Mouse (Mus musculus) MN1 (cell line): ENCODE measurements at regions not wholly inside any gene's neighbourhood (a gene's known extent, or its start where the extent isn't known, plus 50 kb on each side); places are given as distances from the start of the nearest gene placed in this dataset.

Experiments used
- DNase-seq: peaks from one replicate; pipeline ENCODE4 v3.0.0-alpha.2; 2016; ENCODE audit warnings: low spot score

GRCm38 (mm10) chr4:29133404-29134307 lies 320.7 kb downstream of the Epha7 start:
- no peak for DNase-seq

- no peak for DNase-seq
Measured at GRCm38 (mm10) chr4:29135685-29136385, 322.9 kb downstream of the Epha7 start.

- no peak for DNase-seq
Measured at GRCm38 (mm10) chr4:29138771-29139301, 325.9 kb downstream of the Epha7 start.

GRCm38 (mm10) chr4:29143415-29143814 lies 330.5 kb downstream of the Epha7 start:
- DNase-seq, result no peak

- DNase-seq, result no peak
Measured at GRCm38 (mm10) chr4:29145242-29145641, 332.3 kb downstream of the Epha7 start.

- DNase-seq, result peak; percentile 5
Measured at GRCm38 (mm10) chr4:29152134-29152867, 339.4 kb downstream of the Epha7 start.

GRCm38 (mm10) chr4:29182494-29182893 lies 369.6 kb downstream of the Epha7 start:
- no peak for DNase-seq

- DNase-seq, result no peak
Measured at GRCm38 (mm10) chr4:29183411-29183810, 370.5 kb downstream of the Epha7 start.

DNA sequence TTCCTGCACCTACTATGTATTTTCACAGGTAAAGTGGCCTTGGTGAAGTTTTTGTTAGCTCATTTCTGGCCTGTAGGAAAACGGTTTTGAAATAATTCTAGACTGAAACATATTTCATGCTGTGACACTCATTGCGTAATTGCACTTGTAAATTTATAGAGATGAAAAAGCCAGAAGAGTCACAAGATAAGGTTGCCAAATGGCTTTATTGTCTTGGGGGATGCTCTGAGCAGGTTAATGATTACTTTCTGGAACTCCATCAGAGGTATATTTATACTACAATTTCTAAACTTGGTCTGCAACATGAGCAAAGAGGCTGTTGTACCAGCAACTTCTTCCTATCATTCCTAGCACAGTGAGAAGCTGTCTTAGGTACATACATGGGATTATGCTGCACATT lies 370.9 kb downstream of the Epha7 start:
- DNase-seq, result no peak

DNA sequence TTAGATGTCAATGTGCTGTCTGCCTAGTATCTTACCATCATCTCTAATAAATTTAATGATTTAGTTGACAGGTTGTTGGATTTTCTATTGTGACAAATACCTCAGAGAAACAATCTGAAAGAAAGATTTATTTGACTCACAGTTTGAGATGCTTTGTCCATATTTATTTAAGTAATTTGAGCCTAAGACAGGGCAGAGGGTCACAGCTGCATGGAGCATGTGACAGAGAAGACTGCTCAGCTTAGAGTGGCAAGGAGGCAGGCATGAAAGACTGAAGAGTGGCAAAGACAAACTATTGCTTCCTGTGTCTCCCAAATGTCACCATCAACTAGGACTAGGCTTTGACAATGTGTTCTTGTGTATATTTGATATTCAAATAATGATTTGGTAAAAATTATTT lies 388.0 kb downstream of the Epha7 start:
- no peak for DNase-seq
